Mouse (Mus musculus) left cerebral cortex, adult 8-10 months (tissue): ENCODE measurements at regions not wholly inside any gene's neighbourhood (a gene's known extent, or its start where the extent isn't known, plus 50 kb on each side); places are given as distances from the start of the nearest gene placed in this dataset.
A peak's percentile ranks its signal among the peaks of the same experiment; 100 is the strongest.

Source experiments
- DNase-seq, 2 experiments: peaks; one replicate each; pipeline ENCODE4 v3.0.0; 2022; ENCODE audit warnings: low spot score in 2 of 2

GRCm38 (mm10) chr19:14798417-14798816 is 200.6 kb upstream of the Tle4 start:
- DNase-seq: no peak

GRCm38 (mm10) chr19:14795910-14796309 is 198.1 kb upstream of the Tle4 start:
- no peak for DNase-seq

DNA sequence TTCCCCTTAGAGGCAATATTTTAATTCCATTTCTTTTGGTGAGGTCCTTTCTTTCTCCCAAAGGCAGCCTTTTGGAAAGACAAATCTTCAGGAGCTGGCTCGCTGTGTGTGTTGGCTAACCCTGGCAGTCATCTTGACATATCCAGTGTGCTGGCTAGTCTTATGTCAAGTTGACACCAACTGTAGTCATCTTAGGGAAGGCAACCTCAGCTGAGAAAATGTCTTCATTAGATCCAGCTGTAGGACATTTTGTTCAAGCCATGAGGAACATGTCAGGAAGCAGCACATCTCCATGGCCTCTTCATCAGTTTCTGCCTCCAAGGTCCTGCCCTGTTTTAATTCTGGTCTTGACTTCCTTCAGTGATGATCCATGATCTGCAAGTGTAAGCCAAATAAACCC is 192.1 kb upstream of the Tle4 start:
- DNase-seq: no peak

DNA sequence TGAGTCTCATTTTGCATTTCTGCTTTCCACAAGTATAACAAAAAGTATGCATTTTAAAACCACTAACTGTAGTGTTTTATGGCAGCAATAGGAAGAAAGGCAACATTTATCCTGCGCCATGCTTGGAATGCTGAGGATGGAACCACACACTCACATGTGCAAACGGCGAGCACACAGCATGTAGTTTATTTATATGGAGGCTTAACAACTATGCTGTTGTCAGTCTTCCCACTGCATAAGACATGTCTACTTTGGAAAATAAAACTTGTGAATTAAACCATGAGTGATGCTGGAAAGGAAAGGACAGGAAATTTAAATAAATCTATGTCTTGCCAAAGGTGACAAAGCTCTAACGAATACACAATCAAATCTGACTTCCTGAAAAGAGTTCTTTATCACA is 190.8 kb upstream of the Tle4 start:
- no peak for DNase-seq

- no peak for DNase-seq
Measured at GRCm38 (mm10) chr19:14786868-14787267, 189.0 kb upstream of the Tle4 start.

GRCm38 (mm10) chr19:14785661-14786060 is 187.8 kb upstream of the Tle4 start:
- DNase-seq: no peak

DNA sequence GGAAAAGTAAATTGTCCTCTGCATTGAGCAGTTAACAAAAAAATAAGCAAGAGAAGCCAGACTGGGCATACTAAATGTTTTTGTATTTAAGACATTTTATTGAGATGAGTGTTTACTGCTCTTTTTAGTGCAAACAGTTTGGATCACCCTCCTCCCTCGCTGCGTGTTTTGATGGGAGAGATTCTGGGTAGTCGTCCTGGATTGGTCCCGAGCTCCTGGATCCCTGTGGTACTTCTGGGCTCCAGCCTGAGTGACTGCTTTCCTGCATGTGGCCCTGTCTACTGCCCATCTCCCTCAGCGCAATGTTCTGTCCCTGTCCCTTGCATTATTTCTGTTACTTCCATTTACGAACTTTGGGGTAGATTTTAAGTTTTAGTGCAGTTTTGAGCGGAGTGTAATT is 179.9 kb upstream of the Tle4 start:
- no peak for DNase-seq

DNA sequence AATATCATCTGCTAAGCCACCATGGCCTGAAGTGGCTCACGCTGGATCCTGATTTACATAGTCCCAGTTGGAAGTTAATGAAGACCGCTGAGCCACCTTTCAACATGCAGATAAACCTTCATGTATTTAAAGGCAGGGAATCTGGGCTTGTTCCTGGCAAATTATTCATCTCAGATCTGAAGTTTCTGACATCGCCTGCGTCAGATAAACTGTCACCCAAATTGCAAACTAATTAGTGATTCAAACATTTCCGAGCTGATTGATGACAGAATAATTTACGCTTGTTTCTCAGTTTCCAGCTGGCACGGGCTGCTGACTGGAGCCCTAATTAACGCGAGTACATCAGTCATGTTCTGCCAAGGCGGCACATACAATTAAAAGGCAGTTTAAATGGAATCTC is 179.3 kb upstream of the Tle4 start:
- DNase-seq: peak; percentile 2 to 29

DNA sequence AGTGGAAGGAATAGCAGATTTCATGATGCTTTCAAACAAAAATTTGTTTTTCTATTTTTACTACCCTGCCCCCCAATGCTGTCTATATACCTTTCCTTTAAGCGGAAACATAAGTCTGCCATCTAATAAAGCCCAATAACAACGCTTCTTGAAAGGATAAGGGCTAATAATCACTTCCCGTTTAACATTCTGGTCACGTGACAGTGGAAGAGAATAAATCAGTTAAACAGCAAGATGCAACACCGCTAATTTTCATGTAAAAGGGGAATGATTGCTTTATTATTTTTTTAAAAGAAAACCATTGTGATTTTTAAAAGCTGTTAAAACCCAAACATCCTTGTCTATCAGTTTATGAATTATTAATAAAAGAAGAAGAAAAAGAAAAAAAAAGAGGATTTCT is 178.9 kb upstream of the Tle4 start:
- no peak for DNase-seq

GRCm38 (mm10) chr19:14772794-14773193 is 174.9 kb upstream of the Tle4 start:
- DNase-seq: no peak

GRCm38 (mm10) chr19:14752646-14753045 is 154.8 kb upstream of the Tle4 start:
- no peak for DNase-seq

DNA sequence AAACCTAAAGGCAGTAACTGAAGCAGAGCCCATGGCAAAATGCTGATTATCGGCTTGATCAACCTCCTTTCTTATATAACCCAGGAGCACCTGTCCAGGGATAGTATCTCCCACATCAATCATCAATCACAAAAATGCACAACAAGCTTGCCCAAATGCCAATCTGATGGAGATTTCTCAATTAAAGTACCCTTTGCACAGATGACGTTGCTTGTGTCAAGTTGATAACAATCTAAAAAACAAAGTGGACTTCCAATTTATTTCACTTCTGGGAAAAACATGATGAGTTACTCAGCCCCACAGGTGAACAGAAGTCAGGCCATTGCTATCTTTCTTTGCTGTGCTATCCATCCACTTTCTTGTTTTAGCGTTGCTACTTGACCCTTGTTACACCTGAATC is 144.5 kb upstream of the Tle4 start:
- no peak for DNase-seq

DNA sequence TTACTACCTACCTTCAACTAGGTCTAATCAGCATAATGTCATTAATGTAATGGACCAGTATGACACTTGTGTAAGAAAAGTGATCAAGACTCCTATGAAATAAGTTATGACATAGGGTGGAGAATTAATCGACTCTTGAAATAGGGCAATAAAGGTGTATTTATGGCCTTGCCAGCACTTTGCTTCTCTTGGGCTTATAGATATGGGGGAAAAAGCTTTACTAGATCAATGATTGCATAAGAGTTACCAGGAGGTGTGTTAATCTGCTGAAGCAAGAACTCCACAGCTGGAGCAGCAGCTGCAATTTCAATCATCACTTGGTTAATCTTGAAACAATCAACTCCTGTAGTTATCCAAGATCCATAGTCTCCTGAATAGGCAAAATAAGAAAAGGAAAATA is 143.1 kb upstream of the Tle4 start:
- no peak for DNase-seq

DNA sequence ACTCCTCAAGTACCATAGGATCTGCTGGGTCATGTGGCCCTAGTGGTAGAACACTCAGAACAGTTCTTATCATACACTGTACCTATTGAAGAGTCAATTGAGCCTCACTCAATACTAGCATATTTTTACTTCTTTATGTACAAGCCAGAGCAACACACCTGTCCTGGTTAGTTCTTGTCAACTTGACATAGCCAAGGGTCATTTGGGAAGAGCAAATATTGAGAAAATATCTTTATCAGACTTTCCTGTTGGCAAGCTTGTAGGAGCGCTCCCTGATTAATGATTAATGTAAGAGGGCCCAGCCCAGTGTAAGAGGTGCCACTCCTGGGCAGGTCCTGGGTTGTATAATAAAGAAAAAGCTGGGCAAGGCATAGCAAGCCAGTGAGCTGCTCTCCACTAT is 142.3 kb upstream of the Tle4 start:
- no peak for DNase-seq

DNA sequence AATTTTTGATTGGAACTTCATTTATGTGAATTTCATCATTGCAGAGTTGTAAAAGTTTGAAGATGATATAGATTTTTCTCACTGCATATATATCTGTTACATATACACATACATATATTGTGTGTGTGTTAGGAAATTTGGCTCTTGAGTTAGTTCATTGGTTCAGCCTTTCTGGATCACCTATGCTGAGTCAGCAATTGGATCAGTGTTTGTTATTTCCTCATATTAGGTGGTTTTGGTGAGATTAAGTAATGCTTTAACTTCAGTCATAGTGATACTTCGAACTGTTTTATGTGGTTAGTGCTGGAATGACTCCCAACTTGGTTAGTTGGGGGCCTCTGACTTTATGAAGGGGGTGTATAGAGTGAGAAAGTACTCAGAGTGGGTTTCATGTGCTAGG is 138.7 kb upstream of the Tle4 start:
- no peak for DNase-seq

DNA sequence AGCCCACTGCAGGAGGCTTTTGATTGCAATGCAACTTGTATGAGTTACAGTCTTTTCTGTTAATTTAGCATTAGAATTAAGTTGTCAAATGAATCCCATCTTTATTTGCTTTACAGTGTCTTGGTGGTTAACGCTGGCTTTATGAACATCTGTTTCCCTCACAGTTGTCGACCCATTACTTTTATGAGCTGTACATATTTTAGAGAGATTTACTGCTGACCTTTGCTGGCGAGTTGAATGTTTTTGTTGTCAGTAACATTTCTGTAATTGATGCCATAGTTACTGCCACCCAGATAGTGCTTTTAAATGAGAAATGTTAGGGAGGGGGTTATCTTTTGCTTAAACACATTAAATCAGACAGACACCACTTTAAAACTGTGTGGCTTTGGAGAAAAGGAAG is 127.5 kb upstream of the Tle4 start:
- DNase-seq: no peak

DNA sequence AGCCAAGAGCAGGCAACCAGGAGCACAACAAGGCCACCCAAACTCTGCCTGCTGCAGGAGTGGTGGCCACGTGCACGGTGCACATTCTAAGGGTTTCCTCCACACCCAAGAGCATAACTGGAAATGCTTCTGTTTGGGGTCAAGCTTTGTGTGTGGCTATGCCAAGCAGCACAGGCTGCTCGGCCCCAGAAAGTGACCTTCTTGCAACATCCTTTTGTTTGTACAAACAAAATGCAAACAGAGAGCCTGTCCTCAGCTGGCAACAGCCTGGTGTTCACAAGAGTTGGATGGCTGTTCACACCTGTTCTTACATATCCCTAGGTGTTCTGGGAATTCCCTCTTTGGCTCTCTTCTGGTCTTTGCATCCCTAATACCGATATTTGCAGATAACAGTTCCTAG is 126.8 kb upstream of the Tle4 start:
- no peak for DNase-seq

DNA sequence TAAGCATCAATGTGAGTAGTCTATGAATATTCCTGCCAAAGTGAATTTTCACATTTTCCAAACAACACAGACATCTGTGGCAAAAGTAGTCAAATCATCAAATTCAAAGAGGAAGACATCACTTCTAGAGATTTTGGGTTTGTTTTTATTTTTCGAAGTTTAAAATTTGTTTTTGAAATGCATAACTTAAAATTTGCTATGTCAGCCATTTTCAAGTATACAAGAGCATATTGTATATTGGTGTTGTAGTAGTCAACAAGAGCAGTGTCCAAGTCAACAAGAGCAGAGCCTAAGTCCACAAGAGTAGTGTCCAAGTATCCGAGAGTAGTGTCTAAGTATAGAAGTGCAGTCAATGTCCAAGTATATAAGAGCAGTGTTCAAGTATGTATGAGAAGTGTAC is 107.9 kb upstream of the Tle4 start:
- DNase-seq: no peak

GRCm38 (mm10) chr19:14701116-14701515 is 103.3 kb upstream of the Tle4 start:
- DNase-seq: no peak

GRCm38 (mm10) chr19:14695369-14695768 is 97.5 kb upstream of the Tle4 start:
- DNase-seq: no peak

DNA sequence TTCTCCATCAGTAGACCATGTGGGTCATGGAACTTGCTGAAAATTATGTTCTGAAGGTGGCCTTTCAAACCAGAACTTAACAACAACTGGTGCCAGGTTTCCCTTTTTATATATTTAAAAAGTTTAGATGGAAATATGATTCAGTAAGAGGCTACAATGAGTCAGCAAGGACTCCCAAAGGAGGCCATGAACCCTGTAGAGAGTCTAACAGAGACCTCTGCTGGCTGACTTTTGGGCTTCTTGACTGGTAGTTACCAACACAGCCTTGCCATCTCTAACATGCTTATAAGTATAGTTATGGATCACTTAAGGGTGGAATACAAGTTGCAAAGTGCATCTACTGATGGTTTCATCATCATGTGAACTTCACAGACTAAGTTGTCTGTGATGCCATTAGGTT is 94.3 kb upstream of the Tle4 start:
- no peak for DNase-seq

DNA sequence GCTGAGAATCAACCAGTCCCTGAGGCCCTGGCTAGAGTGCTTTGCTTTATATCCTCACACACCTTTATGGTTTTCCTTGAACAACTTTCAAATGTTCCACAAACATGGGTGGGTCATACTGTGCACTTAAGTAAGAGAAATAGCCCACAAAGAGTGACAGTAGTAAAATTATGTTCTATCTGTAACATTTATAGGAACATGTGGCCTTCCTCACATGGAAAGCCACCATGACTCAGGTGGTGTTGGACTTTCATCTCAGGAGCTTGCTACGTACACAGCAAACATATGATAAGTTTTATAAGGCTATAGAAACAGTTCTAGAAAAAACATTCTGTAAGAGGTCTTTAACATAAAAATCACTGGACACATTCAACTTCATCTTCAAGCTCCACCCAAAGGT is 87.8 kb upstream of the Tle4 start:
- no peak for DNase-seq

- DNase-seq: no peak
Measured at GRCm38 (mm10) chr19:14684669-14685068, 86.8 kb upstream of the Tle4 start.

DNA sequence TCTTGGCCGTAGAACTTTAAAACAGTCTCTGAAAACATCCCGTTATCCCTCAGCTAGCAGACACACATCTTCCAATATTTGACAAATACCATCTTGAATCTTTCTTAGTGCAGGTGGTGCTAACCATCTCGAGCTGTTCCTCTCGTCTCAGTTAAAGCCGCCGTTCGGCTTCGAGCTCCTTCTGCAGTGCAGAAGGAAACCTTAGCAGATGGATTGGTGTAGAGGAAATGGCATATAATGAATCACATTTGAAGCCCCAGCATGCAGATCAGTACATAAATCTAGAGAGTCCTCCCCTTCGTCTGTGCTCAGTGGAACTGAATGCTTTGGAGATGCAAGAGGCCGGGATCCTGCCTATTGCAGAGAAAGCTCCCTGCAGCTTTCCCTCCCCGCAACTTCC is 83.5 kb upstream of the Tle4 start:
- peak in 1 of 2 experiments; percentile 11 for DNase-seq

- no peak for DNase-seq
Measured at GRCm38 (mm10) chr19:14679776-14680175, 81.9 kb upstream of the Tle4 start.
